Mouse (Mus musculus): ENCODE results near the gene Msi1. TPM values are rescaled to one million over a fixed set of nuclear protein-coding genes. Genes with fewer than 3 reads are reported as not detected.
"Not testable (repeated sequence)": the region's sequence is repeated elsewhere in the genome, so short reads cannot be mapped to it uniquely, and the experiment has no call there.

Gene Msi1
- polyA plus RNA-seq, 1 experiment from 2014 or later = 60.3 TPM

DNA sequence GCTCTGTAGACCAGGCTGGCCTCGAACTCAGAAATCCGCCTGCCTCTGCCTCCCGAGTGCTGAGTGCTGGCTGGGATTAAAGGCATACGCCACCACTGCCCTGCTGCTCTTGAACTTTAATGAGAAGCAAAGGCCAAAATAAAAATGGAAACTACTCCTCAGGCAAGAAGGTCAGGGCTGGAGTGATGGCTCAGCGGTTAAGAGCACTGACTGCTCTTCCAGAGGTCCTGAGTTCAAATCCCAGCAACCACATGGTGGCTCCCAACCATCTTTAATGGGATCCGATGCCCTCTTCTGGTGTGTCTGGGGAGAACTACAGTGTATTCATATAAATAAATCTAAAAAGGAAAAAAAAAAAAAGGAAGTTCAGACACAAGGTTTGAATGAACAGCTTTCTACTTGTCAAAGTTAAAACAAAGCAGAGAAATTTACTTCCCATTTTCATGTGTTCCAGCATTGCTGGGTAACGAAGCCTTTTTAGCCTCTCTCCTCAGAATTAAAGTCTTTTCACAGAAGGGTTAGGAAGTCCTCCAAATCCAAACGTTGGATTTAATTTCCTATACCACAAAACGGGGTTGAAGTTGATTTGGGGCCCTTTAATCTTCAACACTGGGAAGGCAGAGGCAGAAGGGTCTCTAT, 58.7 kb downstream of the Msi1 start:
- Histone ChIP-seq H3K27ac (replicated peaks) (no peak overlapping the region), H3K36me3 (no peaks in the 10 kb centered on the region), H3K4me1 (replicated peaks) (peaks cover 36% of the 10 kb centered on the region), H3K4me3 (peak overlapping the region; percentile 44; the same call in 1 of the 2 replicates), H3K27me3 (no peaks in the 10 kb centered on the region), H3K4me2 (peak overlapping the region; percentile 74; the same call in 1 of the 2 replicates), H3K9ac (no peak overlapping the region), H3K9me3 (no peaks in the 10 kb centered on the region)
- no peak for ATAC-seq (ENCODE audit: low FRiP score, low read depth)
- WGBS = 78% methylated on average over 9 of the region's 9 CpGs

DNA sequence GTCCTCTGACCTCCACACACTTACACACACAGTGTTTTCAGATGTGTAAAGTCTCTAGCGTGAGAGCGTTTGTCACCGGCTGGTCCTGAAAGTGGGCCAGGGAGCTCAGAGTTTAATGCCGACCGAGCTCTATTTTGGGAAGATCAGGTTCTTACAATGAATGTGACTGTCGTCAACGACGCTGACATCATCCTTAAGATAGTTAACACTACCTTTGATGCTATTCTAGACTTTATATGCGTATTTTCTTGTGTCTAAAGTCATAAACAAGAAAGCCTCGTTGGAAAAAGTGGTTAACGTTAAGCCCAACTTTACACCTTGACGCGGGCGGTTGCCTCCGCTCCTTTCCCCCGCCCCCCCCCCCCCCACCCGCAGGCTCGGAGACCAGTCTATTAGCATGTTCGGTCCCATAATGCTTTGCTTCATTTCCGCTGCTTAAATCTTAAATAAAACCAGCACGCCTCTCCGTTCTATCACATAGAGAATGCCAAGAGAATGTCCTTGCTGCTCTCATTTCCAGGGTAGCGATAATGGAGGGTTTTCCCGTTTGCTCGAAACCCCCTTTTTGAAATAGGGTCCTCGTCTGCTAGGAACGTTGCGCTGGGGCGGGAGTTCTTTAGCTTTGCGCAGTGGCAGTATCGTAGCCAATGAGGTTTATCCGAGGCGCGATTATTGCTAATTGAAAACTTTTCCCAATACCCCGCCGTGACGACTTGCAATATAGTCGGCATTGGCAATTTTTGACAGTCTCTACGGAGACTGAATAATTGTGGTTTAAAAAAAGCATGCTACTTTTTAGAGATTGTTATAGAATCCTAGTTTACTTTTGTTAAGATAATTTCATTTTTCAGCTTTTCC, 59.7 kb downstream of the Msi1 start:
- Histone ChIP-seq H3K27ac (replicated peaks) (peak overlapping the region; percentile 100), H3K27me3 (no peaks in the 10 kb centered on the region), H3K4me3 (peak overlapping the region; percentile 44), H3K9ac (peak overlapping the region; percentile 84), H3K4me2 (peak overlapping the region; percentile 74), H3K9me3 (no peaks in the 10 kb centered on the region), H3K4me1 (replicated peaks) (peaks cover 31% of the 10 kb centered on the region), H3K36me3 (no peaks in the 10 kb centered on the region)
- peak; percentile 78 for ATAC-seq (ENCODE audit: low FRiP score, low read depth)
- under 1% methylated on average over 39 of the region's 39 CpGs for WGBS

GRCm38 (mm10) chr5:115489699-115490637, 60.6 kb downstream of the Msi1 start:
- under 1% methylated on average over 50 of the region's 50 CpGs for WGBS
- H3K4me3 ChIP-seq = peak overlapping the region; percentile 44
- H3K36me3 ChIP-seq = no peaks in the 10 kb centered on the region
- H3K9ac ChIP-seq = peak overlapping the region; percentile 84
- H3K9me3 ChIP-seq = no peaks in the 10 kb centered on the region
- ATAC-seq (ENCODE audit: low FRiP score, low read depth) = peak; percentile 83
- no peaks in the 10 kb centered on the region for H3K27me3 ChIP-seq
- H3K4me1 ChIP-seq (replicated peaks) = peaks cover 26% of the 10 kb centered on the region
- H3K27ac ChIP-seq (replicated peaks) = peak overlapping the region; percentile 100
- H3K4me2 ChIP-seq = peak overlapping the region; percentile 74

DNA sequence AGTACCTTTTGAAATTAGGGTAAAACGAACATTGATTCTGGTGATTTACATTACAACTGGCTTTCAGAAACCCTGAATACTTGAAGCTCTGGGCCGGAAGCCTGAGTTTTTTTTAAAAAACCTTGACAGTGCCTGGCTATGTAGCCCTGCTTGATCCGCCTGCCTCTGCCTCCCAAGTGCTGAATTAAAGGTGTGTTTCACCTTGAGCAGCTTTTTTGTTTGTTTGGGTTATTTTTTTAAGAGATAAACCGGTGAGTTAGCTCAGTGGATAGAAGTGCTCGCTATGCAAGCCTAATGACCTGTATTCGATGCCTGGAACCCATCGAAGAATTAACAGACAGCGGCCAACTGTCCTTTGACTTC, 61.2 kb downstream of the Msi1 start:
- Histone ChIP-seq H3K36me3 (no peaks in the 10 kb centered on the region), H3K4me3 (peak overlapping the region; percentile 44; the same call in 1 of the 2 replicates), H3K9me3 (no peaks in the 10 kb centered on the region), H3K27ac (replicated peaks) (peak overlapping the region; percentile 100), H3K4me2 (peak overlapping the region; percentile 74), H3K27me3 (no peaks in the 10 kb centered on the region), H3K9ac (0 out of 2 replicates have a peak overlapping the region, but pooled peaks have one; percentile 20), H3K4me1 (replicated peaks) (peaks cover 25% of the 10 kb centered on the region)
- WGBS = 10% methylated on average over 8 of the region's 8 CpGs
- ATAC-seq (ENCODE audit: low FRiP score, low read depth) = no peak

GRCm38 (mm10) chr5:115491076-115491475, 61.7 kb downstream of the Msi1 start:
- no peak overlapping the region for H3K4me3 ChIP-seq
- no peaks in the 10 kb centered on the region for H3K27me3 ChIP-seq
- WGBS = 35% methylated on average over 5 of the region's 5 CpGs
- no peaks in the 10 kb centered on the region for H3K36me3 ChIP-seq
- H3K9ac ChIP-seq = no peak overlapping the region
- H3K4me1 ChIP-seq (replicated peaks) = peaks cover 25% of the 10 kb centered on the region
- peak overlapping the region; percentile 100; the same call in 1 of the 2 replicates for H3K27ac ChIP-seq (replicated peaks)
- no peak for ATAC-seq (ENCODE audit: low FRiP score, low read depth)
- H3K4me2 ChIP-seq = peak overlapping the region; percentile 74
- H3K9me3 ChIP-seq = no peaks in the 10 kb centered on the region

DNA sequence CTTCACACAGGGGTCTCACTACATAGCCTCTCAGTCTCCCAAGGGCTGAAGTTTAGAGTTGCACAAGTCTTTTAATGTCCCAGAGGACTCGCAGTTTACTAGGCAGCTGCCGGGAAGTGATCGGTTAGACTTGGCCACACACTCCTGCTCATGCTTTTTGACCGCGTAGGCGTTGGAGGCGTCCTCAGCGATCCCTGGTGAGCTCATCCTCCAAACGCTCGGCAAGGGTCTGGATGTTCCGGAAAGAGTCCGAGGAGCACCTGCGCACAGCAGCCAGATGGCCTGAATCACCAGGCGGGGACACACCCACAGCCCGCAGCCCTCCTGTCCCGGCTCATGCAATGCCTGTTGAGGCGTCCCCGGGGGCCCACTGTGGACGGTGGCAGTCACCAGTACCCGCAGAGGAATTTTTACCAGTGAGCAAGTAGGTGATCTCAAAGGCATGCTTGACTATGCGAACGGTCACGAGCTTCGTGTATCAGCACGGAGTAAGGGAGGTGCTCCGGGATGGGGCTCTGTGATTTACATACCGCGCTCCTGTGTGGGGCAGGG, 62.4 kb downstream of the Msi1 start:
- no peak overlapping the region for H3K27ac ChIP-seq (replicated peaks)
- peak overlapping the region; percentile 47; the same call in 1 of the 2 replicates for H3K9ac ChIP-seq
- H3K36me3 ChIP-seq = no peaks in the 10 kb centered on the region
- ATAC-seq (ENCODE audit: low FRiP score, low read depth) = no peak
- 3% methylated on average over 28 of the region's 28 CpGs for WGBS
- peak overlapping the region; percentile 29 for H3K4me3 ChIP-seq
- peak overlapping the region; percentile 74 for H3K4me2 ChIP-seq
- H3K9me3 ChIP-seq = no peaks in the 10 kb centered on the region
- H3K27me3 ChIP-seq = no peaks in the 10 kb centered on the region
- H3K4me1 ChIP-seq (replicated peaks) = peaks cover 25% of the 10 kb centered on the region

GRCm38 (mm10) chr5:115492711-115493335, 63.4 kb downstream of the Msi1 start:
- no peak overlapping the region for H3K27ac ChIP-seq (replicated peaks)
- no peak overlapping the region for H3K4me3 ChIP-seq
- no peaks in the 10 kb centered on the region for H3K27me3 ChIP-seq
- H3K9ac ChIP-seq = no peak overlapping the region
- H3K4me1 ChIP-seq (replicated peaks) = peaks cover 25% of the 10 kb centered on the region
- no peak for ATAC-seq (ENCODE audit: low FRiP score, low read depth)
- no peak overlapping the region for H3K4me2 ChIP-seq
- H3K9me3 ChIP-seq = no peaks in the 10 kb centered on the region
- 81% methylated on average over 6 of the region's 6 CpGs for WGBS
- no peaks in the 10 kb centered on the region for H3K36me3 ChIP-seq

DNA sequence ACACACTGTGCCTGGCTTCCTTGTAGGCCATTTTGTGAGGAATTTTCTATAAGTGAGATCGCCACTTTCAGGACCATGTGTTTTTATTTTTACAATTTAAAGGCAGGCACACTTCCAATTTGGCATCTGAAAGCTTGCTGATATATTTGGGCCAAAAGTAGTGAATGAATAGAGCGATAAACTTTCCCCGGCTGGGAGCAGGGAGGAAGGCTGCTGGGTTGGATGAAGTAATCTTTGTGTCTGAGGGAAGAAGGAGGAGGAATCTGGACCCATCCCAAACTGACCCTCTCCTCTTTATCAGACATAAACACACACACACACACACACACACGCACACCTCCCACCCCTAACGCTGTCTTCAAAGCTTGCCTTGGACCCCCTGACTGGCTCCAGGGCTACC, 64.0 kb downstream of the Msi1 start:
- Histone ChIP-seq H3K27me3 (no peaks in the 10 kb centered on the region), H3K36me3 (no peaks in the 10 kb centered on the region), H3K4me3 (no peak overlapping the region), H3K4me1 (replicated peaks) (peaks cover 23% of the 10 kb centered on the region), H3K27ac (replicated peaks) (peak overlapping the region; percentile 59), H3K9ac (no peak overlapping the region), H3K9me3 (no peaks in the 10 kb centered on the region), H3K4me2 (no peak overlapping the region)
- no peak for ATAC-seq (ENCODE audit: low FRiP score, low read depth)
- WGBS = 64% methylated on average over 5 of the region's 5 CpGs

GRCm38 (mm10) chr5:115495618-115496017, 66.2 kb downstream of the Msi1 start:
- ATAC-seq (ENCODE audit: low FRiP score, low read depth); H3K9me3 ChIP-seq; H3K36me3 ChIP-seq; H3K27me3 ChIP-seq; H3K4me3 ChIP-seq; H3K27ac ChIP-seq (replicated peaks); H3K4me2 ChIP-seq; H3K9ac ChIP-seq: not testable (repeated sequence)
- WGBS = 75% methylated on average over 3 of the region's 3 CpGs
- peaks cover 17% of the 10 kb centered on the region for H3K4me1 ChIP-seq (replicated peaks)

DNA sequence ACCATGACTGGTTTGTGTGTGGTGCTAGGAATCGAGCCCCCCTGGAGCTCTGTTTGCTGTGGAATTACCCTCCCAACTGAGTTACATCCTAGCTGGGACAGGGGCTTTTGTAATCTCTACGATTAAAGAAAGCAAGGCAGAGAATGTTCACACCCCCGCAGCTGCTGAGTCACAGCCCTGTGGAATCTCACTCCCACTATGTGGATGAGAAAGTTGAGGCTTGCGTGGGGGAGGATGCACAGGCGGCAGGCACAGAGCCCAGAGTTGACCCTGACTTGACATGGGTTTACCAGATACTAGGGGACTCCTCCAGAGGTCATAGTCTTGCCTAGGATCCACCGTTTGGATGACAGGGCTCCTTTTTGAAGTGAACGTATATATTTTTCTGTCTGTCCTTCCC, 67.6 kb downstream of the Msi1 start:
- ATAC-seq (ENCODE audit: low FRiP score, low read depth) = no peak
- Histone ChIP-seq H3K27ac (replicated peaks) (no peak overlapping the region), H3K4me3 (no peak overlapping the region), H3K4me1 (replicated peaks) (peaks cover 3% of the 10 kb centered on the region), H3K36me3 (no peaks in the 10 kb centered on the region), H3K4me2 (no peak overlapping the region), H3K9ac (no peak overlapping the region), H3K27me3 (no peaks in the 10 kb centered on the region), H3K9me3 (no peaks in the 10 kb centered on the region)
- 71% methylated on average over 7 of the region's 7 CpGs for WGBS
